Mouse (Mus musculus) neural tube, embryonic 10.5 days (tissue): ENCODE measurements at regions not wholly inside any gene's neighbourhood (a gene's known extent, or its start where the extent isn't known, plus 50 kb on each side); places are given as distances from the start of the nearest gene placed in this dataset.

Experiments used
- DNase-seq: peaks from one replicate; pipeline ENCODE4 v3.0.0-alpha.2; 2017; ENCODE audit warnings: low spot score; ENCODE audit errors: extremely low spot score

- DNase-seq, result no peak
Measured at GRCm38 (mm10) chr5:119338711-119339110, 331.8 kb upstream of the Tbx3 start.

- no peak for DNase-seq
Measured at GRCm38 (mm10) chr5:119348303-119348702, 322.2 kb upstream of the Tbx3 start.

- DNase-seq, result no peak
Measured at GRCm38 (mm10) chr5:119349395-119349794, 321.1 kb upstream of the Tbx3 start.

- DNase-seq, result no peak
Measured at GRCm38 (mm10) chr5:119350325-119350915, 320.0 kb upstream of the Tbx3 start.

- no peak for DNase-seq
Measured at GRCm38 (mm10) chr5:119355471-119355870, 315.0 kb upstream of the Tbx3 start.

GRCm38 (mm10) chr5:119356051-119356450, 314.4 kb upstream of the Tbx3 start:
- DNase-seq, result no peak

- DNase-seq, result no peak
Measured at GRCm38 (mm10) chr5:119359709-119360108, 310.8 kb upstream of the Tbx3 start.

- DNase-seq, result no peak
Measured at GRCm38 (mm10) chr5:119360351-119360750, 310.1 kb upstream of the Tbx3 start.

- DNase-seq, result no peak
Measured at GRCm38 (mm10) chr5:119361406-119362044, 308.9 kb upstream of the Tbx3 start.

GRCm38 (mm10) chr5:119362452-119362851, 308.0 kb upstream of the Tbx3 start:
- no peak for DNase-seq

GRCm38 (mm10) chr5:119364250-119364649, 306.2 kb upstream of the Tbx3 start:
- DNase-seq, result no peak

- DNase-seq, result no peak
Measured at GRCm38 (mm10) chr5:119365157-119365556, 305.3 kb upstream of the Tbx3 start.

GRCm38 (mm10) chr5:119366296-119366695, 304.2 kb upstream of the Tbx3 start:
- peak; percentile 37 for DNase-seq

- DNase-seq, result no peak
Measured at GRCm38 (mm10) chr5:119370481-119370880, 300.0 kb upstream of the Tbx3 start.

GRCm38 (mm10) chr5:119370931-119371330, 299.5 kb upstream of the Tbx3 start:
- no peak for DNase-seq

- DNase-seq, result no peak
Measured at GRCm38 (mm10) chr5:119373774-119374700, 296.4 kb upstream of the Tbx3 start.

GRCm38 (mm10) chr5:119374861-119375260, 295.6 kb upstream of the Tbx3 start:
- DNase-seq, result no peak

- DNase-seq, result peak; percentile 59
Measured at GRCm38 (mm10) chr5:119378261-119378660, 292.2 kb upstream of the Tbx3 start.

GRCm38 (mm10) chr5:119379915-119380432, 290.5 kb upstream of the Tbx3 start:
- DNase-seq, result no peak

- peak; percentile 53 for DNase-seq
Measured at GRCm38 (mm10) chr5:119381495-119381894, 289.0 kb upstream of the Tbx3 start.

GRCm38 (mm10) chr5:119385506-119385905, 285.0 kb upstream of the Tbx3 start:
- DNase-seq, result no peak

GRCm38 (mm10) chr5:119386821-119387220, 283.6 kb upstream of the Tbx3 start:
- DNase-seq, result no peak
